Mouse (Mus musculus) lung, adult 2 months (tissue): ENCODE measurements around the gene Rpgrip1l.

Source experiments
- CTCF ChIP-seq: fragments of 200-500 bp; IDR thresholded peaks from 2 replicates; pipeline ENCODE4 v1.5.1; 2011; ENCODE audit warnings: mild to moderate bottlenecking, low read length, control low read depth; ENCODE audit not compliant: insufficient read depth
- POLR2A ChIP-seq: fragments of 200-500 bp; IDR thresholded peaks from 2 replicates; pipeline ENCODE4 v1.6.1; 2011; ENCODE audit warnings: low read depth, mild to moderate bottlenecking, control low read depth, low read length, borderline replicate concordance; ENCODE audit errors: extremely low read depth

DNA sequence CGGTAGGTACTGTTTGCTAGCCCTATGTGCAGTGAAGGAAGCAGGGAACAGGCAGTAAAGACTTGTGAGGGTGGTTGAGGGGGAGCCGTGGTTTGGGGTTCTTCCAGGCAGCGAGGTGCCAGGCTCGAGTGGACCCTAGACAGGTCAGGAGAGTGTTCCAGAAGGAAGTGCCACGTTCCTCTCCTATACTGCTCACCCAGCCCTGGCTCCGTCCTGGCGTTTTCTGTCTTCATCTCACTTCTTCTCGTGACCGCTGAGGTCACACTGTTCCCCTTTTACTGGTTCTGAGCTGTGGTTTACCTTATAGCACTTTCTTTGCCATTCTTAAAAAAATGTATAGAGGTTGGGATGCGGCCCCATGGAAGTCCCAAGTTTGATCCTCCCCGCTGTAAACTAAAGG lies 31.6 kb upstream of the Rpgrip1l start:
- no peak for TF ChIP-seq POLR2A
- TF ChIP-seq CTCF = no peak
